Mouse (Mus musculus) limb, embryonic 14.5 days (tissue): Measurements from ENCODE around the gene Ing4. TPM values are rescaled to one million over a fixed set of nuclear protein-coding genes. Genes with fewer than 3 reads are reported as not detected.
A peak's percentile ranks its signal among the peaks of the same experiment; 100 is the strongest.

ENCODE experiments used
- ATAC-seq: fragments of 200-750 bp; cut with Nextera tagmentation; 2 replicates; pipeline ENCODE4 v1.8.0; 2017; ENCODE audit warnings: low read depth, moderate number of reproducible peaks, moderate TSS enrichment; ENCODE audit not compliant: low FRiP score
- DNase-seq: peaks from one replicate; pipeline ENCODE4 v3.0.0-alpha.2; 2015; ENCODE audit warnings: low spot score
- H3K27ac ChIP-seq: fragments of 300-500 bp; sonication (generic); replicated peaks from 2 replicates; pipeline ENCODE4 v1.5.1; 2014; ENCODE audit warnings: low read depth, mild to moderate bottlenecking, low read length, moderate library complexity, mixed read lengths
- H3K27me3 ChIP-seq: fragments of 300-500 bp; sonication (generic); 2 replicates; pipeline ENCODE4 v1.6.1; 2014; ENCODE audit warnings: low read length, mixed read lengths; ENCODE audit not compliant: control insufficient read depth, insufficient read depth
- H3K36me3 ChIP-seq: fragments of 300-500 bp; sonication (generic); 2 replicates; pipeline ENCODE4 v1.6.1; 2014; ENCODE audit warnings: mild to moderate bottlenecking, low read length, moderate library complexity, mixed read lengths; ENCODE audit not compliant: control insufficient read depth, insufficient read depth
- H3K4me1 ChIP-seq: fragments of 300-500 bp; sonication (generic); 2 replicates; pipeline ENCODE4 v1.6.1; 2014; ENCODE audit warnings: antibody characterized with exemption, low read length, mixed read lengths; ENCODE audit not compliant: control insufficient read depth, insufficient read depth
- H3K4me2 ChIP-seq: fragments of 300-500 bp; sonication (generic); replicated peaks from 2 replicates; pipeline ENCODE4 v1.6.1; 2014; ENCODE audit warnings: low read depth, mild to moderate bottlenecking, low read length, moderate library complexity; ENCODE audit not compliant: severe bottlenecking
- H3K4me3 ChIP-seq: fragments of 300-500 bp; sonication (generic); replicated peaks from 2 replicates; pipeline ENCODE4 v1.5.1; 2014; ENCODE audit warnings: low read length
- H3K9ac ChIP-seq: fragments of 300-500 bp; sonication (generic); 2 replicates; pipeline ENCODE4 v1.6.1; 2014; ENCODE audit warnings: mild to moderate bottlenecking, low read depth, low read length, moderate library complexity; ENCODE audit not compliant: severe bottlenecking
- H3K9me3 ChIP-seq: fragments of 300-500 bp; sonication (generic); 2 replicates; pipeline ENCODE4 v1.6.1; 2016; ENCODE audit warnings: low read length; ENCODE audit not compliant: control insufficient read depth
- POLR2A ChIP-seq: fragments of 200-500 bp; IDR thresholded peaks from 2 replicates; pipeline ENCODE4 v1.8.0; 2012; ENCODE audit warnings: inconsistent platforms, mild to moderate bottlenecking, moderate library complexity, borderline replicate concordance; ENCODE audit not compliant: insufficient read depth, insufficient read length; ENCODE audit errors: extremely low read depth
- WGBS: fragments of 180-500 bp; shearing (Covaris S2); extraction: QIAGEN DNeasy Blood & Tissue Kit; methylation state at CpG from one replicate; pipeline ENCODE4 v1.1.7; 2014; 5-methylcytosine and 5-hydroxymethylcytosine counted together
- polyA plus RNA-seq, 2 experiments: library from polyadenylated mRNA; depleted of rRNA in 1 of 2; stranded (reverse) in 1 of 2; unstranded in 1 of 2; fragments of >200 nt; fragmentation: Nextera tagmentation in 1 of 2; extraction: Ambion mirVana in 1 of 2; gene quantifications; 2 replicates each; pipeline versions ENCODE4 v1.2.1 to v1.2.3; 2012 to 2014

Ing4 gene
- polyA plus RNA-seq, 2 experiments, result 122 to 143 TPM

- H3K9me3 ChIP-seq, result no peaks in the 10 kb centered on the region
- ATAC-seq (no peak), DNase-seq (no peak)
- peaks cover 7% of the 10 kb centered on the region for H3K4me1 ChIP-seq
- H3K9ac ChIP-seq, result peak overlapping the region; percentile 70; the same call in 1 of the 2 replicates
- H3K36me3 ChIP-seq, result no peaks in the 10 kb centered on the region
- no peak for TF ChIP-seq POLR2A
- H3K4me2 ChIP-seq, result peak overlapping the region; percentile 95
- H3K4me3 ChIP-seq, result peak overlapping the region; percentile 66
- 39% methylated on average over 8 of the region's 8 CpGs for WGBS
- H3K27ac ChIP-seq, result no peak overlapping the region
- peaks cover 44% of the 10 kb centered on the region for H3K27me3 ChIP-seq
These were observed 43.6 kb upstream of the Ing4 start for GRCm38 (mm10) chr6:124995831-124996403.

GRCm38 (mm10) chr6:124996551-124997501 is 42.7 kb upstream of the Ing4 start, which contains the start of gene Pianp:
Gene Pianp (plus strand): TSS chr6:124996694.
- Histone ChIP-seq H3K36me3 (no peaks in the 10 kb centered on the region), H3K27me3 (peaks cover 44% of the 10 kb centered on the region), H3K4me1 (peaks cover 7% of the 10 kb centered on the region), H3K27ac (no peak within 1 kb of the TSS), H3K4me2 (peak within 1 kb of the TSS; percentile 95), H3K4me3 (peak within 1 kb of the TSS; percentile 66), H3K9ac (peak within 1 kb of the TSS; percentile 70), H3K9me3 (no peaks in the 10 kb centered on the region)
- ATAC-seq, result peak; percentile 87
- WGBS, result under 1% methylated on average over 37 of the region's 78 CpGs
- DNase-seq, result peak; percentile 77
- TF ChIP-seq POLR2A, result no peak

- no peak for DNase-seq
- peak overlapping the region; percentile 95 for H3K4me2 ChIP-seq
- TF ChIP-seq POLR2A, result no peak
- ATAC-seq, result no peak
- peak overlapping the region; percentile 70; the same call in 1 of the 2 replicates for H3K9ac ChIP-seq
- peaks cover 44% of the 10 kb centered on the region for H3K27me3 ChIP-seq
- peaks cover 7% of the 10 kb centered on the region for H3K4me1 ChIP-seq
- WGBS, result 5% methylated on average over 8 of the region's 8 CpGs
- H3K36me3 ChIP-seq, result no peaks in the 10 kb centered on the region
- peak overlapping the region; percentile 66 for H3K4me3 ChIP-seq
- no peaks in the 10 kb centered on the region for H3K9me3 ChIP-seq
- no peak overlapping the region for H3K27ac ChIP-seq
These were observed 41.5 kb upstream of the Ing4 start for GRCm38 (mm10) chr6:124998066-124998465.

DNA sequence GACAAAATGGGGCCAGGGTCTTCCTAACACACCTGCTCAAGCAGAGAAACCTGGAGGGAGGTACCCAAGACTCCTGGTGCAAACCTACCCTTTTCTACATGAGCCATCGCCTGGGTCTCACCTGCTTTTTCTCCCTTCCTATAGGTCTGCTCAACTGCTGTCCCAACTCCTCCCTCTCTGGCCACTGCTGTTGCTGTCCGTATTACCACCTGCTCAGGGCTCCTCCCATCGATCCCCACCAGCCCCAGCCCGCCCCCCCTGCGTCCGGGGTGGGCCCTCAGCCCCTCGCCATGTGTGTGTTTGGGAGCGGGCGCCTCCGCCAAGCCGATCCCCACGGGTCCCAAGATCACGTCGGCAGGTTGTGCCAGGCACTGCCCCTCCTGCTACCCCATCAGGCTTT is 40.5 kb upstream of the Ing4 start:
- Histone ChIP-seq H3K4me3 (no peak overlapping the region), H3K4me2 (no peak overlapping the region)
- TF ChIP-seq POLR2A, result no peak

GRCm38 (mm10) chr6:124999546-124999945 is 40.0 kb upstream of the Ing4 start:
- Histone ChIP-seq H3K36me3 (no peaks in the 10 kb centered on the region), H3K9me3 (no peaks in the 10 kb centered on the region), H3K4me2 (no peak overlapping the region), H3K27me3 (peaks cover 38% of the 10 kb centered on the region), H3K4me3 (no peak overlapping the region), H3K4me1 (peaks cover 7% of the 10 kb centered on the region), H3K27ac (no peak overlapping the region), H3K9ac (no peak overlapping the region)
- DNase-seq (no peak), ATAC-seq (no peak)
- 30% methylated on average over 10 of the region's 10 CpGs for WGBS
- no peak for TF ChIP-seq POLR2A

More for the DNA sequence above, 40.5 kb upstream of the Ing4 start:
- ATAC-seq (no peak), DNase-seq (no peak)
- Histone ChIP-seq H3K9ac (no peak overlapping the region), H3K9me3 (no peaks in the 10 kb centered on the region), H3K27ac (no peak overlapping the region), H3K4me1 (peaks cover 7% of the 10 kb centered on the region), H3K36me3 (no peaks in the 10 kb centered on the region), H3K27me3 (peaks cover 40% of the 10 kb centered on the region)
- 37% methylated on average over 13 of the region's 14 CpGs for WGBS
